Mouse (Mus musculus) layer of hippocampus, adult 18-20 months (tissue): ENCODE measurements around the gene H2-T3. TPM values are rescaled to one million over a fixed set of nuclear protein-coding genes. Genes with fewer than 3 reads are reported as not detected.
"Not testable (repeated sequence)": the region's sequence is repeated elsewhere in the genome, so short reads cannot be mapped to it uniquely, and the experiment has no call there.

Experiments
- DNase-seq, 2 experiments: peaks; one replicate each; pipeline ENCODE4 v3.0.0; 2022; ENCODE audit warnings: low spot score in 2 of 2
- total RNA-seq, 2 experiments: library from RNA; stranded (reverse); gene quantifications; 2 replicates each; pipeline ENCODE4 v1.2.3; 2021

H2-T3 gene
- total RNA-seq, 2 experiments from 2014 or later: not detected

DNA sequence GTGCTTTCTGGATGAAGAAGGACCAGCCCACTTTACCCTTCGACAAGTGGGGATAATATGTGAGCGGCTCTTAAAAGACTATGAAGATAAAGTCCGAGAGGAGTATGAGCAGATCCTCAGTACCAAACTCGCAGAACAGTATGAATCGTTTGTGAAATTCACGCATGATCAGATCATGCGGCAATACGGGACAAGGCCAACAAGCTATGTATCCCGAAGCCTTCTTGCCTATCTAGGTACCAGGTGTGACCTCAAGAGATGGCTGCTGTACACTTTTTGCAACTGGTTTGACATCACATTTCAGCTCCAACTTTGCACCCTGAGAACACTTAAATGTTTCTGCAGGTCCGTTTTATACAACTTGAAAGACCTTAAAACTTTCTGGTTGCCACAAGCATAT, 10.6 kb downstream of the H2-T3 start:
- DNase-seq: not testable (repeated sequence)

DNA sequence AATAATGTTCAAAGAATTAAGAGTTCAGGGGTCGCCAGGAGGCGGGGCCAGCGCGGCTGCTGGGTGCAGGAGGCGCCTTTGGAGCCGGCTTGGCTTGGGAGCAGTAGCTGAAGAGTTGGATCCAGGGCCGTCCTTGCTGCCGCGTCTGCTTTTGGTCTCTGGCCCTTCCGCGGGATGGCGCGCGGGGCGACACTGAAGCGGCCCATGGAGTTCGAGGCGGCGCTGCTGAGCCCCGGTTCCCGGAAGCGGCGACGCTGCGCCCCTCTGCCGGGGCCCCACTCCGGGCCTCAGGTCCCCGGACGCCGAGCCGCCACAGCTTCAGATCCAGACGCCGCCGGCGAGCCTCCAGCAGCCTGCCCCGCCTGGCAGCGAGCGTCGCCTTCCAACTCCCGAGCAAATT, 11.1 kb downstream of the H2-T3 start:
- not testable (repeated sequence) for DNase-seq

DNA sequence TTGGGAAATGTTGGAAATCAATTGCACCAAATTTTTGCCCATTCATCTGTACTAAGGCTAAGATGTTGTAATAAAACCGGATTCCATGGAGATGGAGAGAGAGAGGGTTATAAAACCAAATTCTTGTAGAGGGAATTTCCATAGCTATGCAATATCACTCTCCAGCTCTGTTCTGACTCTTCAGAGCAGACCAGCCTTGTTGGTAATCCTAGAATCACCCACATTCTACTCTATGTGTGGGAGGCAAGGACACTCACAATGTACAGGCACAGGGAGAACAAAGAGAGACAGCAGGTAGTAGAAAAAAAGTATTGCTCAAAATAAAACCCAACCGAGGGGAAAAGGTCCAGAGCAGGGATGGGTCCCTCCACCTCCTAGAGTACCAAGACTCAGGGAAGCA, 14.0 kb downstream of the H2-T3 start:
- not testable (repeated sequence) for DNase-seq

DNA sequence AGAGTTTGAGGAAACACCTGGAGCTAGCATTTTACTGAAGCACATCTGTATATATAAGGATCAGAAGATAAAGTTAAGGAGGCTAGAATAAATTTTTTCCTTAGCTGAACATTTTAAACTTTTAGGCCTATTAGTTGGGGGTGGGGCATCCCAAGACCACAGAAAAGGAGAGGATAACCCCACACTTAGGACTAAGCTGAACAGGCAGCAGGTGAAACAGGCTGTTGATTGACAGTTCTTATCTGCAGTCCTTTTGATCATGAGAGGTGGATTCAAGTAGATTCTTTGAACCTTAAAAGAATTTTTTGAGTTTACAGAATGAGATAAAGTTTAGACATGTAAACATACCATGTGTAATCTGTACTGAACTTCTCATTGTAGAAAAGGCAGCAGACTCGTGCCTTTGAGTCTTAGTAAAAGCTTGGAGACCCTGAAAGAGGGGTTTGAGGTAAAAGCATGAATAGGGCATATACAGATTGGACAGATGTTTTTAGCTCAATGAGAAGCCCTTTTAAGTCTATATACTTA, 19.7 kb downstream of the H2-T3 start:
- DNase-seq: no peak

DNA sequence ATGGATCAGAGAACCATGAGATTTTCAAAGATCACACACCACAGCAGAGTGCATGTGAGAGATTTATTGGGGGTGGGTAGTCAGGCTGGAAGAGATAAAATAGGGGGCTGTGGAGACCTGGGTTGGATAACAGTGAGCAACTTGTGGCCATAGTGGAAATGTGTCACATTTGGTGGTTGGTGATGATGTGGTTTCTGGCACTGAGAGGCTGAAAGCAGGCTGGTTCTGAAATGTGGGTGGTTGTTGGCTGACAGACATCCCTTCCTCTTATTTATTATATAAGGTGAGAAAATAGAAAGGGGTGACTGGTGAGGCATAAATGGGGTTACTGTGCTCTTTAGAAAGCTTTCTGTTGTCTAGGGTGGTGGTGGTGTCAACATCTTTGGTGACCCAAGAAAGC, 20.3 kb downstream of the H2-T3 start:
- DNase-seq: no peak

DNA sequence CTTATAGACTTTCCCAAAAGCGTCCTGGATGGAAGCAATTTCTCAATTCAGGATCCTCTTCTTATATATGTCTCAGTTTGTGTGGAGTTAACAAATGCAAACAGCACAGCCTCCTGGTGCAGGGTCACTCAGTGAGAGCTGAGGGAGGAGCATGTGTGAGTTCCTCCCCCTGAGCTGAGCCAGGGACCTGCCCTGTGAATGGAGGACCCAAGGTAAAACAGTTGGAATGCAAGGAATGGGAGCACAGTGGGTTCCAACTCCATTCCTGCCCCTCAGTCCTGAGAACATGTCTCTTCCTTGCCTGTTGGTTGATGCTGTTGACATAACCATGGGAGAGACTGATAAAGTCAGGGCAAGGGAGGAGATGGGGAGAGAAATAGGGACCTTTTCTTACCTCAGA, 21.0 kb downstream of the H2-T3 start:
- DNase-seq: not testable (repeated sequence)

DNA sequence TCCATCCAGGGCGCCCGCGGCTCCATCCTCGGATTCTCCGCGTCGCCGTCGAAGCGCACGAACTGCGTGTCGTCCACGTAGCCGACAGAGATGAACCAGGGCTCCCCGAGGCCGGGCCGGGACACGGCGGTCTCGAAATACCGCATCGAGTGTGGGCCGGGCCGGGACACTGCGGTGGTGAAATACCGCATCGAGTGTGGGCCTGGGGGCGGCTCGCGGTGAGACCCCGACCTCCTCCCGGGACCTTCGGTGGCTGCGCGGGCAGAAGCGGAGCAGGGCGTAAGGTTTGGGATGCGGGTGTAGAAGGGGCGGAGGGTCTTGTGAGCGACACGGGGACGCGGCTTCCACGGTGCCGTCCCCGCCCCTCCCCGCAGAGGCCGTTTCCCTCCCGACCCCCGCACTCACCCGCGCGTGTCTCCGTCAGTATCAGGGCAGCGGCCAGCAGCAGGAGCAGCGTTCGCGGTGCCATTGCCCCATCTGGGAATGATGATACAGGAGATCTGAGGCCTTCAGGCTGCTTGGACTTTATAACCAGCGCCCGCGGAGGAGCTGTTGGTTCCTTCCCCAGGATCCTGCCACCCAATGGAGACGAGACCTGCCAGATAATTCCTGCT, 21.9 kb downstream of the H2-T3 start, which contains the start of gene Gm8909:
Gene Gm8909, minus strand, starts transcription at position 499 of the 614 bp plus-strand sequence.
- DNase-seq: no peak

DNA sequence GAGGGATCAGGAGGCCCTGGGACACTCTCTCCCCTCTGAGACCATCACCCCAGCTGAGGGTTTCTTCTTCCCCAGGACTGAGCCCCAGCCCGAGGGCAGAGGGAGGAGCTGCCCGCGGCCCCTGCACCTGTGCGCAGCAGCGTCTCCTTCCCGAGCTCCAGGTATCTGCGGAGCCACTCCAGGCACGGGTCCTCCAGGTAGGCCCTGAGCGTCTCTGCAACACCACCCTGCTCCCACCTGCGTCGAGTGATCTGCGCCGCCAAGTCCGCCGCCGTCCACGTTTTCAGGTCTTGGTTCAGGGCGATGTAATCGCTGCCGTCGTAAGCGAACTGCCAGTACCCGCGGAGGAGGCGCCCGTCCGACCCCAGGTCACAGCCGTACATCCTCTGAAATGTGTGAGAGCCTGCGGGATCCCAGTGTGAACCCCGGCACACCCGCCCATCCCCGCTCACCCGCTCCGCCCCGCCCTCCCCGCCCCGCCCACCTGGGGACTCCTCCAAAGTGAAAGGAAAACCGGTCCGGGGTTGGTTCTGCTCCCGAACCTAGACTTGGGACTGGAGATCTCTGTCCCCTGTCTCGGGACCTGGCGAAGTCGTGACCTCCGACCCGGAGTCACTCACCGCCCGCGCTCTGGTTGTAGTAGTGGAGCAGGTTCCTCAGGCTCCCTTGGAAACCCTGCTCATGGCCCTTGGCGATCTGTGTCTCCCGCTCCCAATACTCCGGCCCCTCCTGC, 22.6 kb downstream of the H2-T3 start:
- no peak for DNase-seq

DNA sequence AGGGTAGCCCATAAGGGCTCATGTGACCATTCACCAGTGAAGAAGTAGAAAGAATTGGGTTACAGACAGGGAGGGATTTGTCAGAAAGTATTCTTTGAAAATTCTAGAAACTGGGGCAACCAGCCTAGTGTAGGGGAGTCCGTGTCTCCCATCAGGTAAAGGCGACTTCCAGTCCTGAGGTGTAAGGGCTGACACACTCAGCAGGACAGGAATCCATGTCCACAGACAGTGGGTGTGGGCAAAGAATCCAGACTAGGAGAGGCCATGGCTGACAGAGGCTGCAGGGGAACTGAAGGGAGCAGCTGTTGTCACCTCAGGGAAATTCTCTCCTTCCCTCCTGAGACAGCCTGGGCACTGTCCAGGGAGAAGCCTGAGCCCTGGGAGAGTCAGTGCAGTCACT, 23.2 kb downstream of the H2-T3 start:
- DNase-seq: not testable (repeated sequence)

DNA sequence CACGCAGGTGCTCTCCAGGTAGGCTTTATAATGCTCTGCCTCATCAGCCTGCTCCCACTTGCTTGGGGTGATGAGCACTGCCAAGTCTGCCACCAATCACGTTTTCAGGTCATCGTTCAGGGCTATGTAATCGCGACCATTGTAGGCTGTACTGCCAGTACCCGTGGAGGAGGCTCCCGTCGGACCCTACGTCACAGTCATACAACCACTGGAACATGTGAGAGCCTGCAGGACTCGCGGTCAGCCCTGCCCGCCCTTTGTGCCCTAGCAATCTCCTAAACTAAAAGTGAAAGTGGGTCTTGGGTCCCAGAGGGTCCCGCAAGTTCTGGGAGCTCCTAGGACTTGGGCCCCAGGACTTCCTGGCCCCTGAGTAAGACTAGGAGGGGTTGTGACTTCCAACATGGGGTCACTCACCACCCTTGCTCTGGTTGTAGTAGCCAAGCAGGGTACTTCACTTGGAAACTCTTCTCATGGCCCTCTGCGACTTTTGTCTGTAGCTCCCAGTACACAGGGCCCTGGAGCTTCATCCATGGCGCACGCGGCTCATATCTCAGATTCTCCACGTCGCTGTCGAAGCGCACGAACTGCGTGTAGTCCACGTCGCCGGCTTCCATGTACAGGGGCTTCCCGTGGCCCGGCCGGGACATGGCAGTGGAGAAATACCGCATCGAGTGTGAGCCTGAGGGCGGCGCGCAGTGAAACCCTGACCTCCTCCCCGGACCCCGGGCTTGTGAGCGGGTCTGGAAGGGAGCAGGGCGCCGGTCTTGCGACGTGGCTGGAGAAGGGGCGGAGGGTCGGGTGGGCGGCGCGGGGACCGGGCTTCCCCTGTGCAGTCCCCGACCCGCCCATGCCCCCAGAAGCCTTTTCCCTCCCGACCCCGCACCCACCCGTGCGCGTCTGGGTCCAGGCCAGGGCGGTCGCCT, 28.7 kb downstream of the H2-T3 start:
- DNase-seq: no peak

DNA sequence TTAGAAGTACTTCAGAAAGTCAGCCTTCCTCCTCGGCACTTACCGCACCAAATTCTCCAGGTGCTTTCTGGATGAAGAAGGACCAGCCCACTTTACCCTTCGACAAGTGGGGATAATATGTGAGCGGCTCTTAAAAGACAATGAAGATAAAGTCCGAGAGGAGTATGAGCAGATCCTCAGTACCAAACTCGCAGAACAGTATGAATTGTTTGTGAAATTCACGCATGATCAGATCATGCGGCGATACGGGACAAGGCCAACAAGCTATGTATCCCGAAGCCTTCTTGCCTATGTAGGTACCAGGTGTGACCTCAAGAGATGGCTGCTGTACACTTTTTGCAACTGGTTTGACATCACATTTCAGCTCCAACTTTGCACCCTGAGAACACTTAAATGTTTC, 31.8 kb downstream of the H2-T3 start:
- DNase-seq: not testable (repeated sequence)

DNA sequence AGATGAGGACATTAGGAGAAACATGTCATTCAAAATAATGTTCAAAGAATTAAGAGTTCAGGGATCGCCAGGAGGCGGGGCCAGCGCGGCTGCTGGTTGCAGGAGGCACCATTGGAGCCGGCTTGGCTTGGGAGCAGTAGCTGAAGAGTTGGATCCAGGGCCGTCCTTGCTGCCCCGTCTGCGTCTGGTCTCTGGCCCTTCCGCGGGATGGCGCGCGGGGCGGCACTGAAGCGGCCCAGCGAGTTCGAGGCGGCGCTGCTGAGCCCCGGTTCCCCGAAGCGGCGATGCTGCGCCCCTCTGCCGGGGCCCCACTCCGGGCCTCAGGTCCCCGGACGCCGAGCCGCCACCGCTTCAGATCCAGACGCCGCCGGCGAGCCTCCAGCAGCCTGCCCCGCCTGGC, 32.3 kb downstream of the H2-T3 start:
- DNase-seq: not testable (repeated sequence)

DNA sequence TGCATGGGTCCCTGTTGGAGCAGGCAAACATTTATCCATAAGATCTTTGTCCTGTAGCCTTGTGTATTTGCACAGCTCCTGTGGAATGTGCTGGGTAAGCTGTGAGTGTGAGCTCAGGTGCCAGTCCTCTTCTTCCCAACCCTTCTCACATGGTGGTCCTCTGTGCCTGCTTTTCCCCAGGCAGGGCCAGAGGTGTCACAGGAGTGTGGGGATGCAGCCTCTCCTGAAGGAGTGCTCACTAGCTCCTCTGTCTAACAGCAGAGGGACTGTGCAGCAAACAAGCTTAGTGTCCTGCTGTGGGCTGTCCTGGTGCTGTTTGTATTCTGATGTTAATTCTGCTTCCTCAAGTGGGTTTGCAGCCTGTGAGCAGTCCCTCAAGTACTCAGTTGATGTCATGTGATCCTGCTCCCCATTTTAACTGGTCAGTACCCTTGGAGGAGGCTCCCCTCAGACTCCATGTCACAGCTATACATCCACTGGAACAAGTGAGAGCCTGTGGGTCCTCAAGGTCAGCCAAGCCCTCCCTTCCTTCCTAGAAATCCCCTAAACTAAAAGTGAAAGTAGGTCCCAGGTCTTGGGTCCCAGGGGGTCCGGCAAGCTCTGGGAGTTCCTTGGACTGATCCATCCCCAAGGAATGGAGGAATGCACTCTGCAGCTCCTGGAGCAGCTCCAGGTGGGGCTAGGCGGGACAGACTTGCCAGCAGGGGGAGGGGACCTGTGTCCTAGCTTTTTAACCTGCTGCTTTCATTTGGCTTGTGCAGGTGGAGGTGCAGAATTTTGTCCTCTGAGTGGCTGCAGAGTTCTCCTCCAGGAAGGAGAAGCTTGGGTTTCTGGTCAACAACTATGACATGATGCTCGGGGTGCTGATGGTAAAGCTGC, 35.6 kb downstream of the H2-T3 start:
- no peak for DNase-seq

DNA sequence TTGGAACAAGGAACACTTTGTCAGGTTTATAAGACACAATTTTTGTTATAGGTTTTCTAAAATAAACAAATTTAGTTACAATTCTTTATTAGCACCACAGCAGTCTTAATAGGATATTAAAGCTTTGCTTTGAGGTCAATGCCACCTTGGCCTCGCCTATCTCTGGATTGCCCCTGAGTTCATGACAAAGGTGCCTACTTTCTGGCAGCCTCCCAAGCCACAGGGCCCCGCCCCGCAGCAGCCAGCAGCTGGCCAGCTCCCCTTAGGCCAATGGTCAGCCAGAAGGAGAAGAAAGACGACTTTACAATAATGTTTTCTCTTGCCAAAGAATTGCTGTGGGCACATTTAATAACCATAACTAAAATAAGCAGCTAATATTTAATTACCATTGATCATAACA, 38.9 kb downstream of the H2-T3 start:
- not testable (repeated sequence) for DNase-seq

DNA sequence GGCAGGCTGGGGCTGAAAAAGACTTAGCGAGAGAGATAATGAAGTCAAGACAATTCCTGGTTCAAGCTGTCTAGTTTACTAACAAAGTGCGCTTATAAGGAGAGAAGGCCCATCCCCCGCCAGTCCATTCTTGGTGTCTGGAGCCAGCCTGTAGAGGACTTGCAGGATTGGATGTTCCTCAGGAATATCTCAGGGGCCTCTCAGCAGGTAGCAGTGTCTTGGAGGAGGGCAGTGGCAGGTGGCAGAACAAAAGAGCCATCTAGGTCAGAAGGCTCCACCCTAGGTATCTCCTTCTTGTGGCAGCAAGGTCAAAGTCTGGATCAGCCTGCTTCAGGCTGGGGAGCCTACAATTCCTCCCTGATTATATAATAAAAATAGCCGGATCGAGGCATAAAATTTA, 41.6 kb downstream of the H2-T3 start:
- not testable (repeated sequence) for DNase-seq

DNA sequence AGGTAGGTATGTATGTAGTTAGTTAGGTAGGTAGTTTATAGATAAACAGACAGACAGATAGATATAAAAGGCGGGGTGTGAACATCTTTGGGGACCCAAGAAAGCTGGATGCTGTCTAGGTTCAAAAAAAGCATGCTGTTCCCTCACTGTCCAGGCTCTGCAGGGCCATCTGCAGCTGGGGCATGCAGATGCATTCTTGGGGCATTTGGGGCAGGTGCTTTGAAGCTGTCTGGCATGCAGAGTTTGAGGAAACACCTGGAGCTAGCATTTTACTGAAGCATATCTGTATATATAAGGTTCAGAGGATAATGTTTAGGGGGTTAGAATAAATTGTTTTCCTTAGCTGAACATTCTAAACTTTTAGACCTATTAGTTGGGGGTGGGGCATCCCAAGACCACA, 43.1 kb downstream of the H2-T3 start:
- not testable (repeated sequence) for DNase-seq

DNA sequence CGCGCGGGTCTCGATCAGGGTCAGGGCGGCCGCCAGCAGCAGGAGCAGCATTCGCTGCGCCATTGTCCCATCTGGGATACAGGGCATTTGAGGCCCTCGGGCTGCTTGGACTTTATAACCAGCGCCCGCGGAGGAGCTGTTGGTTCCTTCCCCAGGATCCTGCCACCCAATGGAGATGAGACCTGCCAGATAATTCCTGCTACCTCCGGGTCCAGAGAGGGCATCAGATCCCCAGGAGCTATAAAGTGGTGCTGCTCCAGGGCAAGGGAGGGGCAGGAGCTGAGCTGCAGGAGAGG, 44.3 kb downstream of the H2-T3 start:
- DNase-seq: not testable (repeated sequence)

DNA sequence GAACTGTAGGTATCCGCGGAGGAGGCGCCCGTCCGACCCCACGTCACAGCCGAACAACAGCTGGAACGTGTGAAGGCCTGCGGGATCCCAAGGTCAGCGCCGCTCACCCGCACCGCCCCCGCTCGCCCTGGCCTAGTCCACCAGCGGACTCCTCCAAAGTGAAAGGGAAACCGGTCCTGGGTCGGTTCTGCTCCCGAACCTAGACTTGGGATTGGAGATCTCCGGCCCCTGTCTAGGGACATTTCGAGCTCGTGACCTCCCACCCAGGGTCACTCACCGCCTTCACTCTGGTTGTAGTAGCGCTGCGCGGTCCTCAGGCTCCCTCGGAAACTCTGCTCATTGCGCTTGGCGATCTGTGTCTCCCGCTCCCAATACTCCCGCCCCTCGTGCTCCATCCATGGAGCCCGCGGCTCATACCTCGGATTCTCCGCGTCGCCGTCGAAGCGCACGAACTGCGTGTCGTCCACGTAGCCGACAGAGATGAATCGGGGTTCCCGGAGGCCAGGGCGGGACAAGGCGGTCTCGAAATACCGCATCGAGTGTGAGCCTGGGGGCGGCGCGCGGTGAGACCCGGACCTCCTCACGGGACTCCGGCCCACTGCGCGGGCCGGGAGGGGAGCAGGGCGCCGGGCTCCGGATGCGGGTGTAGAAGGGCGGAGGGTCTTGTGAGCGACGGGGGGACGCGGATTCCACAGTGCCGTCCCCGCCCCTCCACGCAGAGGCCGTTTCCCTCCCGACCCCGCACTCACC, 44.8 kb downstream of the H2-T3 start:
- DNase-seq: no peak

DNA sequence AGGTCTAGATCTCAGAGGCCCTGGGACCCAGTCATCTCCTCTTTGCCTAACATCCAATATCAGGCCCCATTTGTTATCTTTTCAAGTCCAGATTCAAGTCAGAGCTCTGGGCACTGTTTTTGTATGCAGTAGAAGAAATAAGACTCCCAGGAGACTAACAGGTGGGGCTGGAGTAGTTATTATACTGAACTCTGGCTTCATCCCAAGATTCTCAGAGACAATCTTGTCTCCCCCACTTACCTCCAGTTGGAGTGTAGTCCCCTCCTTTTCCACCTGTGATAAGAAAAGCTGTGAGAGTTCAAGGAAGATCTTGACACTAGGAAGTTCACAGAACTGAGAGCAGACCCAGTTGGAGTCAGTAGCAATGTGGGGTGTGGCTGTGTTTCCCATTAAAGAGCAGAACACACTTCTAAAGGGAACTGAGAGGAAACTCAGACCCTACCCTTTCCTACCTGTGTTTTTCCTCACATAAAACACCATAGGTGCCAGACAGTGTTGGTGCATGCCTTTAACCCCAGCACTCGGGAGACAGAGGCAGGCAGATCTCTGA, 53.7 kb downstream of the H2-T3 start:
- DNase-seq: not testable (repeated sequence)
